Mouse (Mus musculus) midbrain, embryonic 16.5 days (tissue): ENCODE measurements around the gene Zfr. TPM values are rescaled to one million over a fixed set of nuclear protein-coding genes. Genes with fewer than 3 reads are reported as not detected.
A peak's percentile ranks its signal among the peaks of the same experiment; 100 is the strongest.

Experiments used
- ATAC-seq: fragments of 200-750 bp; cut with Nextera tagmentation; 2 replicates; pipeline ENCODE4 v1.8.0; 2017; ENCODE audit warnings: moderate TSS enrichment
- H3K27ac ChIP-seq: fragments of 300-500 bp; sonication (generic); 2 replicates; pipeline ENCODE4 v1.5.1; 2014; ENCODE audit warnings: mild to moderate bottlenecking, low read length, mixed read lengths
- H3K27me3 ChIP-seq: fragments of 300-500 bp; sonication (generic); 2 replicates; pipeline ENCODE4 v1.6.1; 2014; ENCODE audit warnings: low read depth, low read length, mixed read lengths; ENCODE audit not compliant: control insufficient read depth, insufficient read depth
- H3K36me3 ChIP-seq: fragments of 300-500 bp; sonication (generic); 2 replicates; pipeline ENCODE4 v1.6.1; 2014; ENCODE audit warnings: mild to moderate bottlenecking, low read length, moderate library complexity, mixed read lengths; ENCODE audit not compliant: control insufficient read depth, insufficient read depth
- H3K4me1 ChIP-seq: fragments of 300-500 bp; sonication (generic); 2 replicates; pipeline ENCODE4 v1.6.1; 2014; ENCODE audit warnings: mild to moderate bottlenecking, low read length, mixed read lengths; ENCODE audit not compliant: control insufficient read depth, insufficient read depth
- H3K4me2 ChIP-seq: fragments of 300-500 bp; sonication (generic); 2 replicates; pipeline ENCODE4 v1.6.1; 2014; ENCODE audit warnings: mild to moderate bottlenecking, low read length, mixed read lengths
- H3K4me3 ChIP-seq: fragments of 300-500 bp; sonication (generic); 2 replicates; pipeline ENCODE4 v1.5.1; 2014; ENCODE audit warnings: low read depth, mild to moderate bottlenecking, low read length, moderate library complexity, mixed read lengths
- H3K9ac ChIP-seq: fragments of 300-500 bp; sonication (generic); 2 replicates; pipeline ENCODE4 v1.6.1; 2014; ENCODE audit warnings: low read depth, low read length, mixed read lengths
- H3K9me3 ChIP-seq: fragments of 300-500 bp; sonication (generic); replicated peaks from 2 replicates; pipeline ENCODE4 v1.6.1; 2014; ENCODE audit warnings: mild to moderate bottlenecking, low read length, mixed read lengths; ENCODE audit not compliant: control insufficient read depth, poor library complexity, severe bottlenecking
- WGBS: fragments of 180-500 bp; shearing (Covaris S2); extraction: QIAGEN DNeasy Blood & Tissue Kit; methylation state at CpG from one replicate; pipeline ENCODE4 v1.1.7; 2014; 5-methylcytosine and 5-hydroxymethylcytosine counted together
- polyA plus RNA-seq: library from polyadenylated mRNA; unstranded; fragments of >200 nt; fragmentation: Nextera tagmentation; extraction: Ambion mirVana; gene quantifications from 2 replicates; pipeline ENCODE4 v1.2.1, GENCODE M21; 2015

The Zfr gene
- polyA plus RNA-seq, 1 experiment from 2014 or later: 161 TPM

DNA sequence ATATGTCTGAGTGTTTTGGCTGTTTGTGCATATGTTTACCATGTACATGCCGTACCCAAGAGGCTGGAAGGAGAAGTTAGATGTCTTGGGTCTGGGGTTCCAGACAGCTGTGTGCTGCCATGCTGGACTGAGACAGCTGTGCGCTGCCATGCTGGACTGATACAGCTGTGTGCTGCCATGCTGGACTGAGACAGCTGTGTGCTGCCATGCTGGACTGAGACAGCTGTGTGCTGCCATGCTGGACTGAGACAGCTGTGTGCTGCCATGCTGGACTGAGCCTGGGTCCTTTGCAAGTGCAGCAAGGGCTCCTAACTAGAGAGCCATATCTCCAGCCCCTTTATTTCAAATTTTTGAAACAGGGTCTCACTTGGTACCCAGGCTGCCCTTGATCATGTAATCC, 106.6 kb downstream of the Zfr start:
- no peak overlapping the region for H3K9ac ChIP-seq
- H3K27ac ChIP-seq: no peak overlapping the region
- peaks cover 13% of the 10 kb centered on the region for H3K4me1 ChIP-seq
- H3K27me3 ChIP-seq: no peaks in the 10 kb centered on the region
- WGBS: 97% methylated on average over 2 of the region's 2 CpGs
- no peaks in the 10 kb centered on the region for H3K9me3 ChIP-seq
- ATAC-seq: no peak
- H3K36me3 ChIP-seq: no peaks in the 10 kb centered on the region
- H3K4me2 ChIP-seq: no peak overlapping the region
- H3K4me3 ChIP-seq: no peak overlapping the region

DNA sequence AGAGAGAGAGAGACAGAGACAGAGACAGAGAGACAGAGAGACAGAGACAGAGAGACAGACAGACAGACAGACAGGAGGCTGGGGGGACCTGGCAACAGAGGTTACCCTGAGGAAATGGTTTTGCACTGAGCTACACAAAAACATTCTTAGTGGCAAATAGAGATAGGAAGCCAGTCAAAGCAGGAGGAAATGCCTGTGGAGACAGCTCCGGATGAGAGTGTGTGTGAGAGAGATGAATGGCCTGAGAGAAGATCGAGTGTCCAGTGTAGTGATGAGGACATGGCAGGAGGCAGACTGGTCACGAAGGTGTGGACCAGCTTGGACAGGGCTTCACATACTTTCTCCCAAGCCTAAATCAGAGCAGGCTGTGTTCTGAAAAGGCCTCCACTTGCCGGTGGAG, 107.4 kb downstream of the Zfr start:
- Histone ChIP-seq H3K9me3 (no peaks in the 10 kb centered on the region), H3K4me1 (peaks cover 18% of the 10 kb centered on the region), H3K4me2 (no peak overlapping the region), H3K36me3 (no peaks in the 10 kb centered on the region), H3K4me3 (no peak overlapping the region), H3K27me3 (no peaks in the 10 kb centered on the region), H3K27ac (no peak overlapping the region), H3K9ac (no peak overlapping the region)
- 82% methylated on average over 4 of the region's 4 CpGs for WGBS
- ATAC-seq: no peak

DNA sequence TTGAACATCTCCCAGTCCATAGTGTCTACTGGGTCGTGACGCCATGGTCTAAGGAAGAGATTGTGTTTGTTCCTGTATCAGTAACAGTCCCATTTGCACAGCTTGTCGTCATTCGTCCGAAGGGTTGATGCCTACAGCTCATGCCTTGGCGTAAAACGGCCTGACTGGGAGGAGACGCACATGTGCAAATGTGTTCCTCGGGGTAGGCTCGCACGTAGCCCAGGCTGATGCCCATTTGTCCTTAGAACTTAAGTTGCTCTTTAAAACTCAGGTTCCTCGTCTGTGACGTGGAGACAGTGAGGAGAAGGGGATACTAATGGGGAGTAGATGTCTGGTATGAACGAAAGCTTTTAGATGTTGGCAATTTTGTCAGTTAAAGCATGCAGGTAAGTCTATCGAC, 109.3 kb downstream of the Zfr start:
- Histone ChIP-seq H3K27ac (no peak overlapping the region), H3K9ac (no peak overlapping the region), H3K4me2 (no peak overlapping the region), H3K36me3 (peaks cover 2% of the 10 kb centered on the region; the same call in 1 of the 2 replicates), H3K9me3 (no peaks in the 10 kb centered on the region), H3K27me3 (no peaks in the 10 kb centered on the region), H3K4me3 (no peak overlapping the region), H3K4me1 (peaks cover 22% of the 10 kb centered on the region)
- WGBS: 97% methylated on average over 15 of the region's 15 CpGs
- no peak for ATAC-seq

DNA sequence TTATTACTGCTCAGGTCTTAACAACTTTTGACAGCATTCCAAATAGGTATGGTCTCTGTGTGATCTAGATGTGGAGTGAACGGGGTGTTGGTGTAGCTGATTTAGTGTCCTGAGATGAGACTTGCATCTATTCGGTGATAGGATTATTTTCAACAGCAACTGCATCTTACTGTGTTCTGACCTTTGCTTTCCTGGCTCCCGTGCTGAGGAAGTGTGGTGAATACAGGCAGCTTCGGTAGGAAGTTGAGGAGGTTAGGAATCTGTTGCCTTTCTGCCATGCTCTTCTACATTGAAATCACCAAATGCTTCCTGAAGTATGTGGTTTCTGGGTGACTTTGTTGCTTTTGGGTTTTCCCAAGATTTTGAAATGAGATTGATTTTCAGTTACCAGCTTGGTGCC, 109.7 kb downstream of the Zfr start:
- ATAC-seq: no peak
- Histone ChIP-seq H3K4me3 (no peak overlapping the region), H3K27ac (no peak overlapping the region), H3K4me1 (peaks cover 17% of the 10 kb centered on the region), H3K9me3 (no peaks in the 10 kb centered on the region), H3K27me3 (no peaks in the 10 kb centered on the region), H3K9ac (no peak overlapping the region), H3K36me3 (peaks cover 2% of the 10 kb centered on the region; the same call in 1 of the 2 replicates), H3K4me2 (no peak overlapping the region)
- 85% methylated on average over 4 of the region's 4 CpGs for WGBS

DNA sequence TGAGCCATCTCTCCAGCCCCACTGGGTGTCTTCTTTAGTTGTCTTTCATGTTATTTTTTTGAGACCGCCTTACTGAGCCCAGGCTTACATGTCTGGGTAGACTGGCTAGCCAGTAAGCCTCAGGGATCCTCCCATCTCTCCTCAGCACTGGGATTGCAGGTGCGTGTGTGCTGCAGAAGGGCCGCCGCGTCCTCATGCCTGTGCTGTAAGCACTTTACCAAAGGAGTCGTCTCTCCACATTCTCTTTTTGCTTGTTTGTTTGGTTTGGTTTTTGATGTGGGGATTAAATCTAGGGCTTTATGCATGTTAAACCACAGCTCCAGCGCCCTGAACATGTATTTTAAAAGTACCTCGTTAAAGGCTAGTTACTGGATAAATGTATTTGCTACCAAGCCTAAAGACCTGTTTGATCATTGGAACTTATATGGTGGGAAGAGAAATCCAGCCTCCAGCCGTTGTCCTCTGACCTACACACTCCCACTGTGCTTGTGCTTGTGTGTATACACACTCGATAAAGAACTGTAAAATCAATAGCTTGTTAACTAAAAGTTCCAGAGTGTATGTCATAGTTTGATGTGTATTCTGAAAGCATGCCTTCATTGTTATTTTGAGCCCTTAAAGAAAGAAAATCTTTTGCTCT, 112.1 kb downstream of the Zfr start:
- Histone ChIP-seq H3K4me2 (no peak overlapping the region), H3K4me3 (no peak overlapping the region), H3K36me3 (peaks cover 2% of the 10 kb centered on the region), H3K9me3 (no peaks in the 10 kb centered on the region), H3K4me1 (peaks cover 11% of the 10 kb centered on the region), H3K27ac (no peak overlapping the region; the same call in 1 of the 2 replicates), H3K27me3 (no peaks in the 10 kb centered on the region), H3K9ac (no peak overlapping the region)
- ATAC-seq: 0 out of 2 replicates have a peak, but pooled peaks have one; percentile 36
- WGBS: 67% methylated on average over 10 of the region's 10 CpGs

DNA sequence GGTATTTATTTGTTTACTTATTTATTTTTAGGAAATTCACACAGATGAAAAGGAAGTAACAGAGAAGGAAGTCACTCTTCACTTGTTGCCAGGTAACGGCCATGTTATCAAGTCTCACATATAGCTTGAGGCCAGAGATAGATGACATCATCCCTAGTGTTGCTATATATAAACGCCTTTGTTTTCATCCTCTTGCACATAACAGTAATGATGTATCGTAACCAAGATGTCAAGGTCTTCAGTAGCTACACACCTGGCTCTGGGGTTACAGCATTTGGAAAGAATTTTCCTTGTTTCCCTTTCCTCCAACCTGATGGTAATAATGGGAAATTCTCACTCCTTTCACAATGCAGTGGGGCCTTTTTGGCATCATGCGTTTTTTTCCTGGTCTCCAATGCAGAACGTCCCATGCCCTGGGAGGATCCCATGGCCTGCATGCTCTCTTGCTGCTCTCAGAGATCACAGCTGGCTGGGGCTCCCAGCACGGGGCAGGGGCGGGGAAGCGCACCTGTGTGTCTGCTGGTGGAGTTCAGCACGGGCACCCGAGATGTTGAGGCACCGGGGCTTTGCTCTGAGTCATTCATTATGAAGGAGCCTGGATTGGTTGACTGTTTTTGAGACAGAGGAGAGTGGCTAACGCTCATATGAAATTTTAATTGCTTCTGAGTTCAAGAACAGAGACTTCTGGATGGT, 112.8 kb downstream of the Zfr start:
- peak; percentile 65 for ATAC-seq
- H3K4me1 ChIP-seq: peaks cover 11% of the 10 kb centered on the region
- H3K4me3 ChIP-seq: no peak overlapping the region
- 60% methylated on average over 12 of the region's 12 CpGs for WGBS
- H3K27me3 ChIP-seq: no peaks in the 10 kb centered on the region
- H3K4me2 ChIP-seq: no peak overlapping the region
- H3K27ac ChIP-seq: no peak overlapping the region
- H3K9me3 ChIP-seq: no peaks in the 10 kb centered on the region
- H3K36me3 ChIP-seq: peaks cover 2% of the 10 kb centered on the region
- H3K9ac ChIP-seq: no peak overlapping the region

DNA sequence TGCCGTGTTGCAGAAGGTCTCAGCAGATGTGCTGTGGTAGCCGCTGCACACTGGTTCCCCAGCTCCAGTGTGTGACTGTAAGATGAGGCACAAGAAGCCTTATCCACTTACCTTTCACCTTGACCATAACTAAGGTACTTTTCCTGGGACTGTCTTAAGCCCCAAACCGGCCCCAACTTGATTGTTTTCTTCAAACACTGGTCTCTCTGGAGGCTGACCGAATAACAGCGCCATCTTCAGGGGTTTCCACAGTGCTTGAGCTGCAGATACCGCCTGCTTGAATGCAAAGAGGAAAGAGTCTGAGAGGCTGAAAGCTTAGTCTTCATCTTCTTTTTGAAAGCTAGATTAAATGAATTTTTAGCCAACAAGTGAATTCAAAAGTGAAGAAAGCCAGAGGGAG, 113.8 kb downstream of the Zfr start:
- Histone ChIP-seq H3K9me3 (no peaks in the 10 kb centered on the region), H3K27me3 (no peaks in the 10 kb centered on the region), H3K4me3 (no peak overlapping the region), H3K4me2 (no peak overlapping the region), H3K9ac (no peak overlapping the region), H3K4me1 (peaks cover 11% of the 10 kb centered on the region), H3K27ac (no peak overlapping the region), H3K36me3 (peaks cover 2% of the 10 kb centered on the region)
- no peak for ATAC-seq
- 80% methylated on average over 6 of the region's 6 CpGs for WGBS

DNA sequence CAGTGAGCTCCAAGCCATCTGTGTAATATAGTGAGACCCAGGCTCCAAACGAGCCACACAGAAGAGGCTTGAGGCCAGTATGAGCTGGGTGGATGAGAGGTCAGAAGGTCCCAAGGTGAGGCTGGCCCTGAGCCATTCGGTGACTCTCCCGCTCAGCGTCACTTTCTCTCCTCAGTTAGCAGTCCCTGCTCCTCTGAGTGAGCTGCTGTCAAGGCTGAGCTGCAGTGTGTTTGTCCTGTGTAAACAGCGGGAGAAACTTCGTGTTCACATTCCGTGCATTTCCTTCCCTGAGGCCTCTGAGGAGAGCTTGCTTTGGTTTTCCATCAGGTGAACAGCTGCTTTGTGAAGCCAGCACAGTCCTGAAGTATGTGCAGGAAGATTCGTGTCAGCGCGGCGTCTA, 114.8 kb downstream of the Zfr start:
- Histone ChIP-seq H3K36me3 (peaks cover 4% of the 10 kb centered on the region), H3K9ac (no peak overlapping the region), H3K27ac (no peak overlapping the region), H3K4me1 (peaks cover 11% of the 10 kb centered on the region), H3K4me3 (no peak overlapping the region), H3K4me2 (no peak overlapping the region), H3K27me3 (no peaks in the 10 kb centered on the region), H3K9me3 (no peaks in the 10 kb centered on the region)
- no peak for ATAC-seq
- WGBS: 86% methylated on average over 11 of the region's 11 CpGs

DNA sequence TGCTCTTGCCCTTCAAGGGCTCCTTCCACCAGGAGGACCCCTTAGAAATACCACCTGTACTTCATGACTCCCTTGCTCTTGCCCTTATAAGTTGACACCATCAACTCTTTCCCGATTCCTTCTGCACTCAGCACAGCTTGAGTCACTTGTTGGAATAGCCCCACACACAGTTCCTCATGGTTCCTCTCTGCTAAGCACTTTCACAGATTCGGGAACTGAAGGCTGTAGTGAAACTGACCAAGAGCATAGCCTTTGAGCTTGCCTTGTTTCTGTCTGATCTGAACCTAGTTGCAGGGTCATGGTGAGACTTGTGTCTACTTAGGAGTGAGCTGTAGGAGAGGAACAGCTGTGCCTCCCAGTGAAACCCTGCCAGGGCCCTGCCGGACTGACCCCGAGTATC, 115.4 kb downstream of the Zfr start:
- Histone ChIP-seq H3K4me3 (no peak overlapping the region), H3K9ac (no peak overlapping the region), H3K4me1 (peaks cover 11% of the 10 kb centered on the region), H3K9me3 (no peaks in the 10 kb centered on the region), H3K36me3 (peaks cover 7% of the 10 kb centered on the region), H3K4me2 (no peak overlapping the region), H3K27me3 (no peaks in the 10 kb centered on the region), H3K27ac (no peak overlapping the region)
- no peak for ATAC-seq
- WGBS: 87% methylated on average over 4 of the region's 4 CpGs
